Mouse (Mus musculus) heart, adult 2 months (tissue): ENCODE measurements at regions not wholly inside any gene's neighbourhood (a gene's known extent, or its start where the extent isn't known, plus 50 kb on each side); places are given as distances from the start of the nearest gene placed in this dataset.

ENCODE experiments used
- DNase-seq, 2 experiments: peaks; one replicate each; pipeline ENCODE4 v3.0.0; 2021
- H3K27ac ChIP-seq: fragments of 200-600 bp; 2 replicates; pipeline ENCODE4 v1.8.1; 2022
- H3K27me3 ChIP-seq: fragments of 200-500 bp; 2 replicates; pipeline ENCODE4 v1.6.1; 2012; ENCODE audit warnings: mild to moderate bottlenecking, low read length, inconsistent platforms, mixed read lengths; ENCODE audit not compliant: control insufficient read depth, insufficient read depth
- H3K36me3 ChIP-seq: fragments of 200-500 bp; 2 replicates; pipeline ENCODE4 v1.6.1; 2012; ENCODE audit warnings: low read length, inconsistent platforms; ENCODE audit not compliant: control insufficient read depth, insufficient read depth
- H3K4me1 ChIP-seq: fragments of 200-500 bp; 2 replicates; pipeline ENCODE4 v1.6.1; 2011; ENCODE audit warnings: low read length; ENCODE audit not compliant: control insufficient read depth, insufficient read depth
- H3K4me3 ChIP-seq: fragments of 200-600 bp; 2 replicates; pipeline ENCODE4 v1.8.1; 2022
- H3K79me2 ChIP-seq: fragments of 200-500 bp; replicated peaks from 2 replicates; pipeline ENCODE4 v1.6.1; 2012; ENCODE audit warnings: mild to moderate bottlenecking, inconsistent platforms, low read length, moderate library complexity, mixed read lengths; ENCODE audit not compliant: control insufficient read depth, insufficient read depth
- H3K9ac ChIP-seq: fragments of 200-500 bp; 2 replicates; pipeline ENCODE4 v1.6.1; 2012; ENCODE audit warnings: low read depth, mild to moderate bottlenecking, control low read depth, inconsistent platforms, low read length, mixed read lengths
- CTCF ChIP-seq: fragments of 200-600 bp; IDR thresholded peaks from 2 replicates; pipeline ENCODE4 v1.8.1; 2022; ENCODE audit warnings: antibody characterized with exemption, mild to moderate bottlenecking, moderate library complexity
- EP300 ChIP-seq: fragments of 200-500 bp; IDR thresholded peaks from 2 replicates; pipeline ENCODE4 v1.6.1; 2011; ENCODE audit warnings: low read depth, low read length, control low read depth; ENCODE audit not compliant: insufficient read depth
- POLR2A ChIP-seq: fragments of 200-500 bp; IDR thresholded peaks from 2 replicates; pipeline ENCODE4 v1.6.1; 2011; ENCODE audit warnings: mild to moderate bottlenecking, low read depth, low read length, control low read depth; ENCODE audit not compliant: insufficient read depth
- WGBS: fragments of 180-500 bp; shearing (Covaris S2); methylation state at CpG from one replicate; pipeline ENCODE4 v1.1.7; 2018; 5-methylcytosine and 5-hydroxymethylcytosine counted together
- intact Hi-C: fragments of 180-260 bp; cut with DNase I; formaldehyde crosslinking; loops from one replicate; pipeline ENCODE4 v1.15.1; 2025

DNA sequence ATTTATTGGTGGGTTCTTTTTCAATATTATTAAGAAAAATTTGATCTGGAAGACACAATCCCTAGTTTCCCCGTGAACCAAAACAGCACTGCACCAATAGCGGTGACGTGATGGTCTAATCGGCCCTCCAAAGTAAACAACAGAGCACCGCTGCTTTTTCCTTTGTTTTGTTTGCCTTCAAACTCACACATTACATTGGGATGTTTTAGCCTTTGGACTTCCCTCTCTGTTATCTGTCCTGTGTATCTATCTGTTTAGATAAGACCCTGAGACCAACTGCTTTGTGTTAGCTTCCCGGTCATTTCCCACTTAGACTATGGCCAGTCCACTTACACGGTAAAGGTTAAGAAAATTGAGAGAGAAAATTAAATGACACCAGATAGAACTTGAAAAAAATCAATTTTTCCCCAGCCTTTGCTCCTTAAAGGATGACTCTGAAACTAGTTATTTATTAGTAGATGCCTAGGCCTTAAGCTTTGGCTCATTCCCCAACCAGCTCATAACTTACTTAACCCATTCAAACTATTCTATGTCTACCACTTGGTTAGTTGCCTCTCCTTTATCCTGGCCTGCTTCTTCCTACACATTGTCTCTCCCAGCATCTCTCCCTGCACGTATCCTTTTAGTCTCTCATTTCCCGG lies 257.0 kb upstream of the Lyplal1 start:
- no peak overlapping the region for H3K27ac ChIP-seq
- no peak overlapping the region for H3K9ac ChIP-seq
- no peaks in the 10 kb centered on the region for H3K79me2 ChIP-seq
- H3K4me1 ChIP-seq = no peaks in the 10 kb centered on the region
- no peaks in the 10 kb centered on the region for H3K36me3 ChIP-seq
- H3K27me3 ChIP-seq = no peaks in the 10 kb centered on the region
- intact Hi-C loops = no loop called here
- DNase-seq = no peak
- H3K4me3 ChIP-seq = no peak overlapping the region
- TF ChIP-seq EP300 (no peak), CTCF (no peak)
- WGBS = 52% methylated on average over 9 of the region's 9 CpGs

DNA sequence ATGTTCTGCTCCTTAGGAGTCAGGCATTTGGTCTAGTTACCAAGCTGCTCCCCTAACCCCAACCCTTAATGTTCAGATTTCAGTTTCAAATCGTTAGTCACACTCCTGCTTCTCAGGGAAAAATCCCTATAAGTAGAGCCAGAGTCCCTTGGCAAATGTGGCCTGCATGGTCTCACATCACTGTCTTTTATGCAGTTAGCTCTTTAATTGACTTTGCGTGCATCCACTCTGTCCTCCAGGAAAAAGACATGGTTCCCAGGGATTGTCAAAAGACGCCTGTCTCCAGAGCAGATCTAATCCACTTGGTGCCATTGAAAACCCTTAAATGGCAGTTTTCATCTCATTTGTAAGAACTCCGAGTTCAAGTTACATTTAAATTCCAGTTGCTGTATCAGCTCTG lies 256.3 kb upstream of the Lyplal1 start:
- Histone ChIP-seq H3K4me3 (no peak overlapping the region), H3K27me3 (no peaks in the 10 kb centered on the region), H3K9ac (no peak overlapping the region), H3K27ac (no peak overlapping the region), H3K36me3 (no peaks in the 10 kb centered on the region), H3K4me1 (no peaks in the 10 kb centered on the region), H3K79me2 (no peaks in the 10 kb centered on the region)
- intact Hi-C loops = no loop called here
- 75% methylated on average over 4 of the region's 4 CpGs for WGBS
- DNase-seq = no peak
- TF ChIP-seq POLR2A (no peak), EP300 (no peak), CTCF (no peak)

DNA sequence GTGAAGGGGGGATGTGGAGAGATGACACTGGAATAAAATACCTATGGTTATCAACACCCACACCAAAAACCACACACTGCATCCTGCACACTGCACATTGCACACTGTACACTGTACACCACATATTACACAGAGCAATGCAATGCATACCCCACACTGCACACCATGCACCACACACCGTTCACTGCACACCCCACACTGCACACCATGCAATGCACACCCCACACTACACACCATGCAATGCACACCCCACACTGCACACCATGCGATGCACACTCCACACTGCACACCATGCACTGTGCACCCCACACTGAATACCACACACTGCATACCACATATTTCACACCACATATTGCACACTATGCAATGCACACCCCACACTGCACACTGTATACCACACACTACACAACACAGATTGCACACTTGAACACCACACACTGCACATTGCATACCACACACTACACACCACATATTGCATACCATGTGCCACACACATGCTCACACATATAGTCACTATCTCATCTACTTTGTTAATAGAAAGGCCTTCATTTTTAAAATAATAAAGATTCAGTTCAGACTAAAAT lies 255.8 kb upstream of the Lyplal1 start:
- Histone ChIP-seq H3K36me3 (no peaks in the 10 kb centered on the region), H3K79me2 (no peaks in the 10 kb centered on the region), H3K27me3 (no peaks in the 10 kb centered on the region), H3K4me1 (no peaks in the 10 kb centered on the region), H3K9ac (no peak overlapping the region), H3K4me3 (no peak overlapping the region), H3K27ac (no peak overlapping the region)
- WGBS = 99% methylated on average over 2 of the region's 2 CpGs
- intact Hi-C loops = no loop called here
- no peak for TF ChIP-seq CTCF
- no peak for TF ChIP-seq EP300
- no peak for DNase-seq

DNA sequence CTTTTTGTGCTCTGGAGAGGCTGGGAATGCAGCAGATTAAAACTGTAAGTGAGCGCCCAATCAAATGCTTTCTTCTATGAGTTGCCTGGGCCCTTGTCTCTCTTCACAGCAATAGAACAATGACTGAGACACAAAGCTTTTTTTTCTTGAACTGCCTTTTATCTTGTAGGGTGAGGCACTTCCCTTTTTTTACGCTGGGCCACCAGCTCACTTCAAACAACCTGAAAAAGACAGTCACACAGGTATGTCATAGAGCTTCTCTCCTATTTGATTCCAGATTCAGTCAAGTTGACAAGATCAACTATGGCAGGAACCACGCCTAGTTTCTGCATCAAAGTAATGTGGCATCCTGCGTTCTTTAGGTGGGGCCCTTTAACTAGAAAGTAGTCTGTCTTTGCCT lies 246.2 kb upstream of the Lyplal1 start:
- Histone ChIP-seq H3K9ac (no peak overlapping the region), H3K4me1 (no peaks in the 10 kb centered on the region), H3K79me2 (no peaks in the 10 kb centered on the region), H3K27me3 (no peaks in the 10 kb centered on the region), H3K4me3 (no peak overlapping the region), H3K27ac (no peak overlapping the region), H3K36me3 (no peaks in the 10 kb centered on the region)
- 84% methylated on average over 4 of the region's 4 CpGs for WGBS
- TF ChIP-seq CTCF (no peak), POLR2A (no peak), EP300 (no peak)
- no peak for DNase-seq
- intact Hi-C loops = no loop called here

DNA sequence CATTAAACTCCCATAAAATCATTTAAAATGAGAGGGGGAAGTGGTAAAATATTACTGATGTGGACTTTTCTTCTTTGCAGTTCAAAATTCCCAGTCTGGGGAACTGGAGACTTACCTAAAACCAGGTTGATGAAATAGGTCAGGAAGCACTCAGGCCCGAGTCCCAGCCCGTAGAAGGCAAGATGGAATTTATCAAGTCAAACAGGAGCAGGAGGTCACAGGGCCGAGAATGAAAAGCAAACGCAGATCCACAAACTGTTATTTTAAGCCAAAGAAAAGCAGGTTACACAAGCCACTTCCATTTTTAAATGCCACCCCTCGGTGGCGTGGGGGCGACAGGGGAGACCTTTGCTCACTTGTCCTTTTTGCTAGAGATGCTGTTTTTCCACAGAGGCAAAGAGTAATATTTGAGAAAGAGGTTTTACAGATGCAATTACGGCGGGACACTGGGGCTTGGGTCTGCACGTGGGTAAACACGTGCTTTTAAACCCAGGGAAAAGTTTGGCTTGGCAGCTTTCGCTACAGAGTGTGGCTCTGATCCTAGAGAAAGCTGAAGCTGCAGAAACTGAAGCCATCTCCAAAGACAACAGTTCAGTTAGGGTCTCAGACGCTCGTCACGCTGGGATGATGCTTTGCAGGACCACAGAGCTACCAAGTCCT lies 241.0 kb upstream of the Lyplal1 start:
- H3K9ac ChIP-seq = 0 out of 2 replicates have a peak overlapping the region, but pooled peaks have one; percentile 19
- H3K79me2 ChIP-seq = no peaks in the 10 kb centered on the region
- WGBS = 33% methylated on average over 15 of the region's 15 CpGs
- no peak overlapping the region for H3K4me3 ChIP-seq
- no peaks in the 10 kb centered on the region for H3K4me1 ChIP-seq
- TF ChIP-seq CTCF = no peak
- no peak for TF ChIP-seq EP300
- TF ChIP-seq POLR2A = no peak
- DNase-seq = peak; percentile 47 to 66
- intact Hi-C loops = no loop called here
- no peaks in the 10 kb centered on the region for H3K36me3 ChIP-seq
- H3K27me3 ChIP-seq = peaks cover 3% of the 10 kb centered on the region; the same call in 1 of the 2 replicates
- H3K27ac ChIP-seq = peak overlapping the region; percentile 36; the same call in 1 of the 2 replicates

DNA sequence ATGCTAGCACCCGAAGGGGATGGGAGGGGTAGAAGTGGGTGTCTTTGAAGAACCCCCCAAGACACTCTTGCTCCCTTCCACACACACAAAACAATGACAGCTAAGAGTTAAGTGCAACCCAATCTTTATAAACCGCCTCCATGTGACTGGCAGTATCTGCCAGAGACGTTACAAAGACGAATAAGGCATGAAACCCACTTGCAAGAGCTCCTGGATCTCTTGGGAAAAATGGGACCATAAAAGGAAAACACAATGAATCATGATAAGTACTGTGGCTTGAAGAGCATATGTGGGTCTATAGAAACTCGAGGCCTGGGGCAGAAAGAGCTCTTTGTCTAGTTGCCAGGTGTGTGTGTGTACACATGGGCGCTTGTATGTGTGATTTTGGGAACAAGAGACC lies 237.6 kb upstream of the Lyplal1 start:
- no peak overlapping the region for H3K4me3 ChIP-seq
- intact Hi-C loops = no loop called here
- WGBS = 69% methylated on average over 6 of the region's 6 CpGs
- H3K9ac ChIP-seq = no peak overlapping the region
- no peaks in the 10 kb centered on the region for H3K36me3 ChIP-seq
- no peaks in the 10 kb centered on the region for H3K79me2 ChIP-seq
- TF ChIP-seq POLR2A (no peak), CTCF (no peak), EP300 (no peak)
- no peak overlapping the region for H3K27ac ChIP-seq
- H3K27me3 ChIP-seq = peaks cover 3% of the 10 kb centered on the region; the same call in 1 of the 2 replicates
- H3K4me1 ChIP-seq = no peaks in the 10 kb centered on the region
- no peak for DNase-seq
